Mouse (Mus musculus): ENCODE results near the gene Ovol2. TPM values are rescaled to one million over a fixed set of nuclear protein-coding genes. Genes with fewer than 3 reads are reported as not detected.
A peak's percentile ranks its signal among the peaks of the same experiment; 100 is the strongest.

Gene Ovol2
- polyA plus RNA-seq, 1 experiment from 2014 or later, result 0.24 TPM

GRCm38 (mm10) chr2:144279742-144280141, 52.2 kb downstream of the Ovol2 start:
- 91% methylated on average over 5 of the region's 5 CpGs for WGBS

GRCm38 (mm10) chr2:144276885-144277284, 55.1 kb downstream of the Ovol2 start:
- H3K4me3 ChIP-seq (ENCODE audit: low read depth, low read length), result no peak overlapping the region
- DNase-seq (ENCODE audit: low spot score) (no peak), ATAC-seq (replicated peaks; ENCODE audit: low FRiP score) (no peak)
- 95% methylated on average over 3 of the region's 3 CpGs for WGBS
- no peak overlapping the region for H3K27ac ChIP-seq (ENCODE audit: low read depth, low read length)
- no peak overlapping the region for H3K4me2 ChIP-seq (ENCODE audit: low read depth, low read length, severe bottlenecking)
- no peaks in the 10 kb centered on the region for H3K4me1 ChIP-seq (replicated peaks; ENCODE audit: control insufficient read depth, insufficient read depth, low read length)
- H3K9me3 ChIP-seq (ENCODE audit: control insufficient read depth, low read length), result no peaks in the 10 kb centered on the region
- H3K36me3 ChIP-seq (ENCODE audit: control insufficient read depth, insufficient read depth, low read length), result no peaks in the 10 kb centered on the region
- H3K27me3 ChIP-seq (ENCODE audit: control insufficient read depth, insufficient read depth, low read length), result no peaks in the 10 kb centered on the region
- H3K9ac ChIP-seq (ENCODE audit: low read length), result no peak overlapping the region

More at GRCm38 (mm10) chr2:144279742-144280141, 52.2 kb downstream of the Ovol2 start:
- no peak for DNase-seq (ENCODE audit: low spot score)
- no peak overlapping the region for H3K27ac ChIP-seq (ENCODE audit: low read depth, low read length)
- no peaks in the 10 kb centered on the region for H3K27me3 ChIP-seq (ENCODE audit: control insufficient read depth, insufficient read depth, low read length)
- H3K4me1 ChIP-seq (replicated peaks; ENCODE audit: control insufficient read depth, insufficient read depth, low read length), result no peaks in the 10 kb centered on the region
- no peaks in the 10 kb centered on the region for H3K36me3 ChIP-seq (ENCODE audit: control insufficient read depth, insufficient read depth, low read length)
- H3K4me2 ChIP-seq (ENCODE audit: low read depth, low read length, severe bottlenecking), result no peak overlapping the region
- no peak overlapping the region for H3K9ac ChIP-seq (ENCODE audit: low read length)
- H3K4me3 ChIP-seq (ENCODE audit: low read depth, low read length), result no peak overlapping the region
- ATAC-seq (replicated peaks; ENCODE audit: low FRiP score), result no peak
- H3K9me3 ChIP-seq (ENCODE audit: control insufficient read depth, low read length), result no peaks in the 10 kb centered on the region

GRCm38 (mm10) chr2:144274741-144275140, 57.2 kb downstream of the Ovol2 start:
- no peak overlapping the region for H3K4me2 ChIP-seq (ENCODE audit: low read depth, low read length, severe bottlenecking)
- ATAC-seq (replicated peaks; ENCODE audit: low FRiP score), result no peak
- 71% methylated on average over 8 of the region's 8 CpGs for WGBS
- H3K27ac ChIP-seq (ENCODE audit: low read depth, low read length), result no peak overlapping the region
- no peak for DNase-seq (ENCODE audit: low spot score)
- H3K36me3 ChIP-seq (ENCODE audit: control insufficient read depth, insufficient read depth, low read length), result no peaks in the 10 kb centered on the region
- no peaks in the 10 kb centered on the region for H3K4me1 ChIP-seq (replicated peaks; ENCODE audit: control insufficient read depth, insufficient read depth, low read length)
- H3K4me3 ChIP-seq (ENCODE audit: low read depth, low read length), result no peak overlapping the region
- no peak overlapping the region for H3K9ac ChIP-seq (ENCODE audit: low read length)
- no peaks in the 10 kb centered on the region for H3K9me3 ChIP-seq (ENCODE audit: control insufficient read depth, low read length)
- H3K27me3 ChIP-seq (ENCODE audit: control insufficient read depth, insufficient read depth, low read length), result no peaks in the 10 kb centered on the region

DNA sequence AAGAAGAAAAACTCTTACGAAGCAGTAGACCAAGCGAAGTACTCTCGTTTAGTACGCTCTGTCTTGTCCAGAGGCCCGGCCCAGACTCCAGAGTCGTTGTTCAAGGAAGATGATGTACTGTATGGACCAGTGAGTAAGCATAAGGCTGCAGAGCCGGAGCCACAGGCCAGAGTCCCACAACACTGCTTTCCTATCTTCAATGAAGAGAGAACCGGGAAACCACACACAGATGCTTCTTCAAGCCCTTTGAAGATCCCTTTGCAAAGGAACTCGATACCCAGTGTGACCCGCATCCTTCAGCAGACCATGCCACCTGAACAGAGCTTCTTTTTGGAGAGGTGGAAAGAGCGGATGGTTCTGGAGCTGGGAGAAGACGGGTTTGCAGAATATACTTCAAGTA, 59.9 kb downstream of the Ovol2 start:
- no peaks in the 10 kb centered on the region for H3K36me3 ChIP-seq (ENCODE audit: control insufficient read depth, insufficient read depth, low read length)
- H3K9me3 ChIP-seq (ENCODE audit: control insufficient read depth, low read length), result no peaks in the 10 kb centered on the region
- no peaks in the 10 kb centered on the region for H3K27me3 ChIP-seq (ENCODE audit: control insufficient read depth, insufficient read depth, low read length)
- H3K27ac ChIP-seq (ENCODE audit: low read depth, low read length), result no peak overlapping the region
- H3K4me2 ChIP-seq (ENCODE audit: low read depth, low read length, severe bottlenecking), result no peak overlapping the region
- WGBS, result 93% methylated on average over 12 of the region's 12 CpGs
- no peak overlapping the region for H3K9ac ChIP-seq (ENCODE audit: low read length)
- no peak for DNase-seq (ENCODE audit: low spot score)
- H3K4me1 ChIP-seq (replicated peaks; ENCODE audit: control insufficient read depth, insufficient read depth, low read length), result no peaks in the 10 kb centered on the region
- H3K4me3 ChIP-seq (ENCODE audit: low read depth, low read length), result no peak overlapping the region
- ATAC-seq (replicated peaks; ENCODE audit: low FRiP score), result no peak

- Histone ChIP-seq H3K9me3 (ENCODE audit: control insufficient read depth, low read length) (no peaks in the 10 kb centered on the region), H3K27me3 (ENCODE audit: control insufficient read depth, insufficient read depth, low read length) (no peaks in the 10 kb centered on the region), H3K36me3 (ENCODE audit: control insufficient read depth, insufficient read depth, low read length) (no peaks in the 10 kb centered on the region), H3K4me2 (ENCODE audit: low read depth, low read length, severe bottlenecking) (peak within 1 kb of the TSS; percentile 67), H3K4me3 (ENCODE audit: low read depth, low read length) (peak within 1 kb of the TSS; percentile 75), H3K4me1 (replicated peaks; ENCODE audit: control insufficient read depth, insufficient read depth, low read length) (no peaks in the 10 kb centered on the region), H3K9ac (ENCODE audit: low read length) (peak within 1 kb of the TSS; percentile 94), H3K27ac (ENCODE audit: low read depth, low read length) (peak within 1 kb of the TSS; percentile 87)
- peak; percentile 98 for DNase-seq (ENCODE audit: low spot score)
- under 1% methylated on average over 93 of the region's 93 CpGs for WGBS
- peak; percentile 97 for ATAC-seq (replicated peaks; ENCODE audit: low FRiP score)
These were observed 61.2 kb downstream of the Ovol2 start, which contains the start of the genes Mgme1 and Snx5 for GRCm38 (mm10) chr2:144270507-144271420. Mgme1 (plus strand) TSS chr2:144270663. Snx5 (minus strand) TSS chr2:144270906.

- DNase-seq (ENCODE audit: low spot score), result no peak
- Histone ChIP-seq H3K4me3 (ENCODE audit: low read depth, low read length) (peak overlapping the region; percentile 75), H3K27ac (ENCODE audit: low read depth, low read length) (peak overlapping the region; percentile 87), H3K4me1 (replicated peaks; ENCODE audit: control insufficient read depth, insufficient read depth, low read length) (no peaks in the 10 kb centered on the region), H3K27me3 (ENCODE audit: control insufficient read depth, insufficient read depth, low read length) (no peaks in the 10 kb centered on the region), H3K4me2 (ENCODE audit: low read depth, low read length, severe bottlenecking) (peak overlapping the region; percentile 67), H3K9ac (ENCODE audit: low read length) (peak overlapping the region; percentile 94), H3K9me3 (ENCODE audit: control insufficient read depth, low read length) (no peaks in the 10 kb centered on the region), H3K36me3 (ENCODE audit: control insufficient read depth, insufficient read depth, low read length) (no peaks in the 10 kb centered on the region)
- peak; percentile 14 for ATAC-seq (replicated peaks; ENCODE audit: low FRiP score)
- under 1% methylated on average over 32 of the region's 33 CpGs for WGBS
These were observed 62.1 kb downstream of the Ovol2 start for GRCm38 (mm10) chr2:144269679-144270475.

GRCm38 (mm10) chr2:144269306-144269650, 62.7 kb downstream of the Ovol2 start:
- Histone ChIP-seq H3K4me3 (ENCODE audit: low read depth, low read length) (peak overlapping the region; percentile 75), H3K4me2 (ENCODE audit: low read depth, low read length, severe bottlenecking) (peak overlapping the region; percentile 67), H3K9me3 (ENCODE audit: control insufficient read depth, low read length) (no peaks in the 10 kb centered on the region), H3K4me1 (replicated peaks; ENCODE audit: control insufficient read depth, insufficient read depth, low read length) (no peaks in the 10 kb centered on the region), H3K36me3 (ENCODE audit: control insufficient read depth, insufficient read depth, low read length) (no peaks in the 10 kb centered on the region), H3K9ac (ENCODE audit: low read length) (peak overlapping the region; percentile 94), H3K27ac (ENCODE audit: low read depth, low read length) (no peak overlapping the region), H3K27me3 (ENCODE audit: control insufficient read depth, insufficient read depth, low read length) (no peaks in the 10 kb centered on the region)
- DNase-seq (ENCODE audit: low spot score), result no peak
- WGBS, result 2% methylated on average over 11 of the region's 11 CpGs
- no peak for ATAC-seq (replicated peaks; ENCODE audit: low FRiP score)

DNA sequence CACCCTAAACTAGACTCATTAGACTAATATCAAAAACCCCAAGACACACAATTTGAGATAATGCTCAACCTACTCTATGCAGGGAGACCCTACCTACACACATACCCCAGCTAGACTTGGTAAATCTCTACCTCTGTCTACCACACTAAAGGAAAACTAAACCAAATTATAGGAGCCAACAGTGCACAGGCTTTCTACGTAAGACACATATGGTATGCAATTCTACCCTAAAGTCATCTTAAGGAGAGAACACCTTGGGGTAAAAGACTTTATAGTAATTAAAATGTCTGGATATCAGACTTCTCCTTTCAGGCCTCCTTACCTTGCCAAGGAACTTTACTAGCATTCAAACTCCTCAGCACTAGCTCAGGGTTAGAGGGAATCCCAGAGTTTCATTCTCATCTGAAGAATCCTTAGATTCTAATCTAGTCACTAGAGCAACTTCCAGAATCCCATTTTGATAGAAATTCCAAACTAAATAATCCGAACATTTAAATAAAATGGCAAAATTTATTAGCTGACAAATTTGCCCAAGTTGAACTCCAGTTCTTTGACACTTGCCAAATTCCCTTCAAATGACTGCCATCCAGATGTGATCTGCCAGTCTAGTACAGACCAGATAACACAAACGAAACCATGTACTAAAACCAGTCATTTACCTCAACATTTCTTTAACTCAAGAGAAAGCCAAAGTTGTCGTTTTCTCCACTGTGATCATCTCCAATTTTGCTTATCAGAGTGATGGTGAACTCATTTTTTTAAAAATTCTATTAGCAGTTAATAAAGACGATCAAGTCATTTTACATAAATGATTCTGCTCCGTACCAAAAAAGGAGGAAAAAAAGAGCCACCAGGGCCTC, 63.3 kb downstream of the Ovol2 start:
- no peaks in the 10 kb centered on the region for H3K36me3 ChIP-seq (ENCODE audit: control insufficient read depth, insufficient read depth, low read length)
- H3K4me3 ChIP-seq (ENCODE audit: low read depth, low read length), result peak overlapping the region; percentile 75
- H3K4me2 ChIP-seq (ENCODE audit: low read depth, low read length, severe bottlenecking), result peak overlapping the region; percentile 67
- no peaks in the 10 kb centered on the region for H3K4me1 ChIP-seq (replicated peaks; ENCODE audit: control insufficient read depth, insufficient read depth, low read length)
- peak overlapping the region; percentile 94 for H3K9ac ChIP-seq (ENCODE audit: low read length)
- H3K27me3 ChIP-seq (ENCODE audit: control insufficient read depth, insufficient read depth, low read length), result no peaks in the 10 kb centered on the region
- no peak overlapping the region for H3K27ac ChIP-seq (ENCODE audit: low read depth, low read length)
- no peak for ATAC-seq (replicated peaks; ENCODE audit: low FRiP score)
- WGBS, result 8% methylated on average over 6 of the region's 6 CpGs
- DNase-seq (ENCODE audit: low spot score), result no peak
- no peaks in the 10 kb centered on the region for H3K9me3 ChIP-seq (ENCODE audit: control insufficient read depth, low read length)

All from forebrain, embryonic 11.5 days (tissue).